ENCODE assay signal across 10 mouse cellular contexts in genomic region chr16:37584218-37585035, GRCm38 (mm10). TPM values are rescaled to one million over a fixed set of nuclear protein-coding genes. Genes with fewer than 3 reads are reported as not detected.
A peak's percentile ranks its signal among the peaks of the same experiment; 100 is the strongest.
DNase-seq lines count a peak whose midpoint lies in the region; ATAC-seq lines count a peak whose summit lies in the region.
"Had no signal": no experiment of that assay in that cellular context is flagged by ENCODE, and none has a peak within 500 bp of the region (broad histone marks: within the 10 kb centered on the region; RNA-seq: fewer than 3 reads in every experiment).

No protein-coding gene starts in this region.

- 1% methylated on average over 25 of the region's 25 CpGs for WGBS in forebrain, embryonic 13.5 days
- WGBS in lung, embryonic 15.5 days: 6% methylated on average over 25 of the region's 25 CpGs

- intact Hi-C loops in heart, postnatal 36 days (cut with DNase I): no loop called here

- H3K9ac ChIP-seq in forebrain, embryonic 13.5 days: peak overlapping the region; percentile 62
- H3K9ac ChIP-seq in lung, embryonic 15.5 days: no peak overlapping the region

- peak overlapping the region; percentile 57 for H3K4me2 ChIP-seq in forebrain, embryonic 13.5 days
- peak overlapping the region; percentile 57 for H3K4me2 ChIP-seq in lung, embryonic 15.5 days

- no peaks in the 10 kb centered on the region for H3K9me3 ChIP-seq in forebrain, embryonic 13.5 days (replicated peaks)
- H3K9me3 ChIP-seq in lung, embryonic 15.5 days: no peaks in the 10 kb centered on the region

- H3K4me1 ChIP-seq in forebrain, embryonic 13.5 days: peaks cover 43% of the 10 kb centered on the region
- peaks cover 8% of the 10 kb centered on the region for H3K4me1 ChIP-seq in lung, embryonic 15.5 days

- H3K27me3 ChIP-seq in forebrain, embryonic 13.5 days: no peaks in the 10 kb centered on the region
- H3K27me3 ChIP-seq in lung, embryonic 15.5 days: 0 out of 2 replicates have a peak, but pooled peaks cover 5% of the 10 kb centered on the region

- H3K36me3 ChIP-seq in forebrain, embryonic 13.5 days (ENCODE audit: poor library complexity, severe bottlenecking): no peaks in the 10 kb centered on the region
- H3K36me3 ChIP-seq in lung, embryonic 15.5 days: no peaks in the 10 kb centered on the region

- peak; percentile 87 for ATAC-seq in forebrain, embryonic 13.5 days
- ATAC-seq in lung, embryonic 15.5 days (ENCODE audit: borderline replicate concordance, extremely low read depth, low FRiP score, low TSS enrichment): peak; percentile 42; the same call in 1 of the 2 replicates
- no peak for ATAC-seq in activated CD4-positive, CD25-positive, alpha-beta regulatory T cell, adult 4 months

- peak; percentile 11 for DNase-seq in ES-CJ7 (ENCODE audit: low read depth, low spot score)
- DNase-seq in c-Kit-positive CD71-positive TER-119-negative erythroid progenitor cells, embryonic 14.5 days (ENCODE audit: low read depth): peak; percentile 4
- peak; percentile 44 to 45 for DNase-seq in heart, postnatal 36 days
- DNase-seq in layer of hippocampus, adult 18-20 months (ENCODE audit: low spot score in 2 of 2): peak; percentile 50 to 75
- DNase-seq in retina, embryonic 14.5 days (ENCODE audit: low spot score): peak; percentile 87

- H3K27ac ChIP-seq in forebrain, embryonic 13.5 days: peak overlapping the region; percentile 96
- H3K27ac ChIP-seq in lung, embryonic 15.5 days: no peak overlapping the region

- H3K4me3 ChIP-seq in forebrain, embryonic 13.5 days: peak overlapping the region; percentile 26
- peak overlapping the region; percentile 25 for H3K4me3 ChIP-seq in lung, embryonic 15.5 days

RNA-seq across cellular contexts. Expression of gene Hgd, which starts 4.5 kb away (rescaled TPM):
- 0.27 and 0.38 TPM in 2 replicates for polyA plus RNA-seq in forebrain, embryonic 13.5 days (2015; fragmentation: Nextera tagmentation; extraction: Ambion mirVana)
- under 1 TPM in 1 of 2 experiments, not detected in 1; 0.27 TPM for total RNA-seq in heart, postnatal 36 days (2021)
- total RNA-seq in layer of hippocampus, adult 18-20 months (2021): not detected
- polyA plus RNA-seq in lung, embryonic 15.5 days (2015; fragmentation: Nextera tagmentation; extraction: Ambion mirVana): 0.47 and 0.52 TPM in 2 replicates
- polyA plus RNA-seq in activated CD4-positive, CD25-positive, alpha-beta regulatory T cell, adult 4 months (2017; shearing (Covaris generic)): not detected
- total RNA-seq: MEL; neutrophil, adult 5-6 weeks had no signal

RNA-seq across cellular contexts. Expression of gene Rabl3, which starts 44.7 kb away (rescaled TPM):
- 25.9 and 28.1 TPM in 2 replicates for polyA plus RNA-seq in forebrain, embryonic 13.5 days (2015; fragmentation: Nextera tagmentation; extraction: Ambion mirVana)
- 1 to 10 TPM; 5.0 to 8.2 TPM for total RNA-seq in heart, postnatal 36 days (2021)
- 1 to 10 TPM; 8.1 to 8.6 TPM for total RNA-seq in layer of hippocampus, adult 18-20 months (2021)
- 25.0 and 25.1 TPM in 2 replicates for polyA plus RNA-seq in lung, embryonic 15.5 days (2015; fragmentation: Nextera tagmentation; extraction: Ambion mirVana)
- polyA plus RNA-seq in activated CD4-positive, CD25-positive, alpha-beta regulatory T cell, adult 4 months (2017; shearing (Covaris generic)): 10 to 100 TPM; 10.5 to 13.3 TPM

RNA-seq across cellular contexts. Expression of gene Gtf2e1, which starts 44.8 kb away (rescaled TPM):
- 41.9 and 43.0 TPM in 2 replicates for polyA plus RNA-seq in forebrain, embryonic 13.5 days (2015; fragmentation: Nextera tagmentation; extraction: Ambion mirVana)
- 1 to 10 TPM; 5.5 to 6.9 TPM for total RNA-seq in heart, postnatal 36 days (2021)
- 10 to 100 TPM; 16.5 to 17.5 TPM for total RNA-seq in layer of hippocampus, adult 18-20 months (2021)
- 24.1 and 24.5 TPM in 2 replicates for polyA plus RNA-seq in lung, embryonic 15.5 days (2015; fragmentation: Nextera tagmentation; extraction: Ambion mirVana)
- polyA plus RNA-seq in activated CD4-positive, CD25-positive, alpha-beta regulatory T cell, adult 4 months (2017; shearing (Covaris generic)): 10 to 100 TPM; 10.3 to 12.9 TPM

Comparison
In these comparisons a context has a peak if more than half of its experiments do, and no peak if none do; other contexts are left out.
1. DNase-seq: peak in every context shown above with its lines; median percentile 87 in retina, embryonic 14.5 days; 62 in layer of hippocampus, adult 18-20 months; 44 in heart, postnatal 36 days; 11 in ES-CJ7; 4 in c-Kit-positive CD71-positive TER-119-negative erythroid progenitor cells, embryonic 14.5 days.